Mouse (Mus musculus) ES-E14 (cell line): ENCODE measurements around the gene Gm614.

ENCODE experiments used
- HCFC1 ChIP-seq: IDR thresholded peaks from 2 replicates; pipeline ENCODE4 v1.6.1; 2012; ENCODE audit warnings: low read length, inconsistent platforms, borderline replicate concordance; ENCODE audit not compliant: insufficient read depth
- MAFK ChIP-seq: IDR thresholded peaks from 2 replicates; pipeline ENCODE4 v1.6.1; 2014; ENCODE audit warnings: mild to moderate bottlenecking, low read depth, low read length, inconsistent platforms; ENCODE audit not compliant: insufficient read depth
- ZNF384 ChIP-seq: IDR thresholded peaks from 2 replicates; pipeline ENCODE4 v1.6.1; 2012; ENCODE audit warnings: low read depth, low read length, inconsistent platforms

- TF ChIP-seq MAFK (no peak), HCFC1 (no peak), ZNF384 (no peak)
Measured at GRCm38 (mm10) chrX:101263892-101264291, at the start of gene Gm614.
